Mouse (Mus musculus): Measurements from ENCODE around the gene Pga5. TPM values are rescaled to one million over a fixed set of nuclear protein-coding genes. Genes with fewer than 3 reads are reported as not detected.

Gene Pga5
- polyA plus RNA-seq, 1 experiment from 2014 or later, result not detected

- H3K4me1 ChIP-seq (replicated peaks), result peaks cover 66% of the 10 kb centered on the region
- 65% methylated on average over 9 of the region's 9 CpGs for WGBS
- ATAC-seq, result no peak
These were observed 22.0 kb upstream of the Pga5 start for GRCm38 (mm10) chr19:10699851-10700250.

GRCm38 (mm10) chr19:10698131-10698991, 20.5 kb upstream of the Pga5 start:
- Histone ChIP-seq H3K27ac (no peak overlapping the region), H3K9me3 (no peaks in the 10 kb centered on the region), H3K4me2 (replicated peaks) (no peak overlapping the region), H3K36me3 (peaks cover 3% of the 10 kb centered on the region; the same call in 1 of the 2 replicates), H3K27me3 (no peaks in the 10 kb centered on the region), H3K4me1 (replicated peaks) (peaks cover 67% of the 10 kb centered on the region), H3K4me3 (replicated peaks) (no peak overlapping the region), H3K9ac (replicated peaks) (no peak overlapping the region)
- ATAC-seq, result no peak
- 74% methylated on average over 9 of the region's 9 CpGs for WGBS

More at GRCm38 (mm10) chr19:10699851-10700250, 22.0 kb upstream of the Pga5 start:
- Histone ChIP-seq H3K27ac (peak overlapping the region; percentile 15; the same call in 1 of the 2 replicates), H3K9ac (replicated peaks) (no peak overlapping the region), H3K4me2 (replicated peaks) (no peak overlapping the region), H3K27me3 (no peaks in the 10 kb centered on the region), H3K4me3 (replicated peaks) (no peak overlapping the region), H3K36me3 (peaks cover 3% of the 10 kb centered on the region; the same call in 1 of the 2 replicates), H3K9me3 (no peaks in the 10 kb centered on the region)

- 19% methylated on average over 7 of the region's 7 CpGs for WGBS
- H3K9ac ChIP-seq (replicated peaks), result peak overlapping the region; percentile 28
- peak overlapping the region; percentile 74 for H3K27ac ChIP-seq
- ATAC-seq, result peak; percentile 39; the same call in 1 of the 2 replicates
- no peaks in the 10 kb centered on the region; the same call in 1 of the 2 replicates for H3K36me3 ChIP-seq
- peak overlapping the region; percentile 21 for H3K4me2 ChIP-seq (replicated peaks)
- H3K27me3 ChIP-seq, result no peaks in the 10 kb centered on the region
- no peak overlapping the region for H3K4me3 ChIP-seq (replicated peaks)
- H3K4me1 ChIP-seq (replicated peaks), result peaks cover 68% of the 10 kb centered on the region
- H3K9me3 ChIP-seq, result no peaks in the 10 kb centered on the region
These were observed 17.9 kb upstream of the Pga5 start for GRCm38 (mm10) chr19:10695801-10696200.

GRCm38 (mm10) chr19:10693926-10694682, 16.2 kb upstream of the Pga5 start:
- no peak for ATAC-seq
- Histone ChIP-seq H3K4me2 (replicated peaks) (no peak overlapping the region), H3K36me3 (no peaks in the 10 kb centered on the region; the same call in 1 of the 2 replicates), H3K27me3 (no peaks in the 10 kb centered on the region), H3K9ac (replicated peaks) (no peak overlapping the region), H3K4me1 (replicated peaks) (peaks cover 67% of the 10 kb centered on the region), H3K4me3 (replicated peaks) (no peak overlapping the region), H3K9me3 (no peaks in the 10 kb centered on the region), H3K27ac (no peak overlapping the region)
- 89% methylated on average over 10 of the region's 10 CpGs for WGBS

- H3K9ac ChIP-seq (replicated peaks), result no peak overlapping the region
- WGBS, result 93% methylated on average over 4 of the region's 4 CpGs
- ATAC-seq, result no peak
- H3K9me3 ChIP-seq, result no peaks in the 10 kb centered on the region
- H3K4me3 ChIP-seq (replicated peaks), result no peak overlapping the region
- H3K4me1 ChIP-seq (replicated peaks), result peaks cover 58% of the 10 kb centered on the region
- H3K27me3 ChIP-seq, result no peaks in the 10 kb centered on the region
- no peaks in the 10 kb centered on the region; the same call in 1 of the 2 replicates for H3K36me3 ChIP-seq
- H3K4me2 ChIP-seq (replicated peaks), result no peak overlapping the region
- no peak overlapping the region for H3K27ac ChIP-seq
These were observed 14.5 kb upstream of the Pga5 start for GRCm38 (mm10) chr19:10692361-10692760.

- peak overlapping the region; percentile 12; the same call in 1 of the 2 replicates for H3K27ac ChIP-seq
- peaks cover 54% of the 10 kb centered on the region for H3K4me1 ChIP-seq (replicated peaks)
- no peaks in the 10 kb centered on the region; the same call in 1 of the 2 replicates for H3K36me3 ChIP-seq
- no peak overlapping the region for H3K9ac ChIP-seq (replicated peaks)
- H3K9me3 ChIP-seq, result no peaks in the 10 kb centered on the region
- no peak overlapping the region for H3K4me2 ChIP-seq (replicated peaks)
- no peaks in the 10 kb centered on the region for H3K27me3 ChIP-seq
- no peak overlapping the region for H3K4me3 ChIP-seq (replicated peaks)
- ATAC-seq, result no peak
- 78% methylated on average over 3 of the region's 3 CpGs for WGBS
These were observed 13.8 kb upstream of the Pga5 start for GRCm38 (mm10) chr19:10691660-10692059.

- WGBS, result 95% methylated on average over 4 of the region's 4 CpGs
- Histone ChIP-seq H3K36me3 (no peaks in the 10 kb centered on the region; the same call in 1 of the 2 replicates), H3K4me3 (replicated peaks) (no peak overlapping the region), H3K9me3 (no peaks in the 10 kb centered on the region), H3K4me1 (replicated peaks) (peaks cover 51% of the 10 kb centered on the region), H3K27me3 (no peaks in the 10 kb centered on the region), H3K4me2 (replicated peaks) (no peak overlapping the region), H3K27ac (no peak overlapping the region), H3K9ac (replicated peaks) (no peak overlapping the region)
- no peak for ATAC-seq
These were observed 13.2 kb upstream of the Pga5 start for GRCm38 (mm10) chr19:10691121-10691520.

GRCm38 (mm10) chr19:10690336-10690735, 12.5 kb upstream of the Pga5 start:
- Histone ChIP-seq H3K36me3 (no peaks in the 10 kb centered on the region; the same call in 1 of the 2 replicates), H3K4me3 (replicated peaks) (peak overlapping the region; percentile 73), H3K9me3 (no peaks in the 10 kb centered on the region), H3K27ac (0 out of 2 replicates have a peak overlapping the region, but pooled peaks have one; percentile 96), H3K4me1 (replicated peaks) (peaks cover 43% of the 10 kb centered on the region), H3K27me3 (no peaks in the 10 kb centered on the region), H3K9ac (replicated peaks) (peak overlapping the region; percentile 87; the same call in 1 of the 2 replicates), H3K4me2 (replicated peaks) (peak overlapping the region; percentile 80)
- ATAC-seq, result no peak
- WGBS, result 88% methylated on average over 3 of the region's 3 CpGs

GRCm38 (mm10) chr19:10689470-10690166, 11.7 kb upstream of the Pga5 start:
- no peaks in the 10 kb centered on the region; the same call in 1 of the 2 replicates for H3K36me3 ChIP-seq
- 55% methylated on average over 5 of the region's 5 CpGs for WGBS
- H3K27me3 ChIP-seq, result no peaks in the 10 kb centered on the region
- peaks cover 38% of the 10 kb centered on the region for H3K4me1 ChIP-seq (replicated peaks)
- ATAC-seq, result no peak
- peak overlapping the region; percentile 73 for H3K4me3 ChIP-seq (replicated peaks)
- peak overlapping the region; percentile 87 for H3K9ac ChIP-seq (replicated peaks)
- H3K27ac ChIP-seq, result peak overlapping the region; percentile 96
- no peaks in the 10 kb centered on the region for H3K9me3 ChIP-seq
- peak overlapping the region; percentile 80 for H3K4me2 ChIP-seq (replicated peaks)

- peak within 1 kb of the TSS; percentile 73 for H3K4me3 ChIP-seq (replicated peaks)
- under 1% methylated on average over 52 of the region's 74 CpGs for WGBS
- ATAC-seq, result peak; percentile 94
These were observed 10.9 kb upstream of the Pga5 start, which contains the start of gene Vps37c for GRCm38 (mm10) chr19:10688537-10689352. Gene Vps37c (plus strand): TSS chr19:10688735.

GRCm38 (mm10) chr19:10685727-10686126, 7.9 kb upstream of the Pga5 start:
- H3K9ac ChIP-seq (replicated peaks), result no peak overlapping the region
- H3K4me3 ChIP-seq (replicated peaks), result no peak overlapping the region
- no peak for ATAC-seq
- no peak overlapping the region for H3K27ac ChIP-seq
- WGBS, result 69% methylated on average over 2 of the region's 2 CpGs
- peaks cover 24% of the 10 kb centered on the region for H3K4me1 ChIP-seq (replicated peaks)
- H3K9me3 ChIP-seq, result no peaks in the 10 kb centered on the region
- no peak overlapping the region for H3K4me2 ChIP-seq (replicated peaks)
- no peaks in the 10 kb centered on the region for H3K27me3 ChIP-seq
- no peaks in the 10 kb centered on the region for H3K36me3 ChIP-seq

More at GRCm38 (mm10) chr19:10688537-10689352, 10.9 kb upstream of the Pga5 start, which contains the start of gene Vps37c:
- Histone ChIP-seq H3K27me3 (no peaks in the 10 kb centered on the region), H3K9me3 (no peaks in the 10 kb centered on the region), H3K9ac (replicated peaks) (peak within 1 kb of the TSS; percentile 87), H3K4me2 (replicated peaks) (peak within 1 kb of the TSS; percentile 80), H3K4me1 (replicated peaks) (peaks cover 36% of the 10 kb centered on the region), H3K36me3 (no peaks in the 10 kb centered on the region; the same call in 1 of the 2 replicates), H3K27ac (peak within 1 kb of the TSS; percentile 96)
